Mouse (Mus musculus) T-cell, adult 66 days (primary cell): Measurements from ENCODE around the gene Adal. TPM values are rescaled to one million over a fixed set of nuclear protein-coding genes. Genes with fewer than 3 reads are reported as not detected.

Source experiments
- total RNA-seq, 2 experiments: library from RNA; stranded (reverse); gene quantifications; 3 replicates in 1 of 2; 4 replicates in 1 of 2; pipeline ENCODE4 v1.2.4; 2023

Adal gene
- total RNA-seq = 10 to 100 TPM; 20.4 to 27.6 TPM

DNA sequence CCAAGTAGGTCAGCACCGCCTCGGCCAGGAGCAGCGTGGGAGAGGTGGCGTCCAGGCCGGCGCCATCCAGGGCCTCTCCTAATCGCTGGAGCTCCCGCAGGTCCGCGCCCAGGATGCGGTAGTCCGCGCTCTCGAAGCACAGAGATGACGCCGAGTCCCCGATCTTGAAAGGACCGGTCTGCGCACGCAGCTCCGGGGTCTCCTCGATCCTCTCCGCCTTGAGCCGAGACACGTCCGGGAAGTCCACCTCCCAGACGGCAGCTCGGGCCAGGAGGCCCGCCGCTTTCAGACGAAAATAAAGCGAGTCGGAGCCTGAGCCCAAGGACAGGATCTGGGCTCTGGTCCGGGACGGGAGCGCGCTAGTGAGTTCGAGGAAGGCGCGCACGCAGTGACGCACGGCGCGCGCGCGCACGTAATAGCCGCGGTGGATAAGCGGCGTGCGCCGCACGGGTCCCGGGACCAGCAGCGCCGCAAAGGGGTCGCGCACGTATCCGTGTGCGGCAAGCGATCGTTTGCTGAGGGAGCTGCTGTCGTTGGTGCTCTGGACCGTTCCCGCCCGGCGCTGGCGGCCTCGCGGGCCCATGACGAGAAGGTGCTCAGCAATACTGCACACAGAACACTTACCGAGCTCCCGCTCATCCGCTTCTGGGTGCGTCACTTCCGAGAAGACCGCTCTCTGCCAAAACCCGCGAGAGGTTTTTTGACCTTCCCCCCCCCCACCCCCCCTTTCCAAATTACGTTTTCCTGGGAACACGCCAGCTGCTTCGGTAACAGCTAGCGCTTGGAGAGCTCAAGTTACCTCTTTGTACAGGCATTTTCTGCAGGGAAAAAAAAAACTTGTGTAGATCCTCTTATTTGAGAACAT lies at the start of gene Adal, which contains the start of gene Lcmt2:
Adal (plus strand) TSS at position 411 of the 865 bp plus-strand sequence.
Lcmt2 (minus strand) TSS at position 636 of the 865 bp plus-strand sequence.

DNA sequence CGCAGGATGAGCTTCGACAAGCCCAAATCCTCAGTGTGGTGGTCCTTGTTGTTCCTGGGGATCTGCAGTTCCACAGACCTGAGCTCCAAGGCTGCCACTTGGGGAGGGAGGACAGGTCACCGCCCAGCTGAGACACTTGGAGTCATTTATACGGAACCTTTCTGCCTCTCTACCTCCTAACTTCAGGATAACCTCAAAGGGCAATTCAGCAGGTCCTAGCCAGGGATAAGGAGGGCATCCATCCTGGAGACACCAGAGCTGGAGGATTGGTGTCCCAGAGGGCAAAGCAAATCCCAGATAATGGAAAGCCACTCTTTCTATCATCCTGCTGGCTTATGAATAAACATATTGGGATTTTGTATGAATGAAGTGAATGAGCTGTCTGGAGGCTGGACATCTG lies 30.5 kb upstream of the Adal start, which contains the start of gene Tgm7:
Tgm7 (minus strand) TSS at position 101 of the 400 bp plus-strand sequence.

DNA sequence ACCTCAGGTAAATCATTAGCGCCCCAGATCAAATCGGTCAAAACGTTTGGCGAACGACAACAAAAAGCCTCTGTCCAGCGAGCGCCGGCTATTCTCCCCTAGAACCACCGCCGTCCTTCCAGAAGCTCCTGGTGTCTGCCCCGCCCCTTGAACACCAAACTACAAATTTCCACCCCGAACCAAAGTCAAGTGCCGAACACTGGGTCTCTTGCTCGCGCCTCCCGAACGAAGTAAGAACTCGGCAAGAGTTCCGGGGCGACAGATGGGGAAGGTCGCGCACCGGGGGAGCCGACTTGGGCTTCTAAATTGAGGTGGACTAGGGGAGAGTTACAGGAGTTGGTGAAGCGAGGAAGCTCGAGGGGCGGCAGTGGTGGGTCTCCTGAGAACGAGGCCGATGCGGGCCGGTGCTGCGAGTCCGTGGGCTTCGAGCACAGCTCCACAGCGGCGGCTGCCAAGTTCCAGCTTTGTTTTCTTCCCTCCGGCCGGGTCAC lies 30.3 kb downstream of the Adal start, which contains the start of gene Tubgcp4:
Tubgcp4 (plus strand) TSS at position 174 of the 491 bp plus-strand sequence.

DNA sequence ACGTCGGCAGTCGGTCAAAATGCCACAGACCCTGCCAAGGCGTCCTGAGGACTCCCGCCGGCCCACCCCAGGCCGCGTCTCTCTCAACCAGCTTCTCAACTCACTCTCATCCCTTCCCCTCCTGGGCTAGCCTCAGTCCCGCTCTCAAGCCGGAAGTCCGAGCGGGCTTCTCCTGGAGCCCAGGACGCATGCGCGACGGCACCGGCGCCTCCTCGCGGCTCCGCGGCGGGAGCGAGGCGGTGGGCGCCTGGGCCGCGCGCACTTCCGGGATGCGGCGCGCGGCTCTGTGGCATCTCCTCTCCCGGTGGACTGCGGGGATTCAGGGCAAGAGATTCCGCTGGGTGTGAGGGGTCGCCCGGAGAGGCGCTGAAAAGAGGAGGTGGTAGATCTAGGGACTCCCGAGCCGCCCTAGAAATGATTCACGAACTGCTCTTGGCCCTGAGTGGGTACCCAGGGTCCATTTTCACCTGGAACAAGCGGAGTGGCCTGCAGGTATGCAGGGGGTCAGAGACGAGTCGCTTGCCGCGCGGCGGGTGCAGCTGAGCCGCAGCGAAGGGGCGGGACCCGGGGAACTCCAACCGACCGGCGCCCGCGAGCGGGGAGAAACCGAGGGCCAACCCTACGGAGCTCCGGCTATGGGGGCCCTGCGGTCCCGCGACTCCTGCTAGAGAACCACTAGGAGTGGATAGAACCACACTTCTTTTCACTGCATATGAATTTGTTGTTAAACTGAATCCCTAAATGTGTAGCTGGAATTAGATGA lies 30.9 kb downstream of the Adal start, which contains the start of gene Zscan29:
Zscan29 (minus strand) TSS at position 146 of the 763 bp plus-strand sequence.

Other genes with a start within 250 kb of the Adal start
- 10 to 100 TPM; 71.3 to 77.8 TPM for gene Ubr1, start 169.7 kb upstream of the Adal start, total RNA-seq
- gene Tmem62, start 163.4 kb upstream of the Adal start, total RNA-seq = 10 to 100 TPM; 24.7 to 35.5 TPM
- gene Ccndbp1, start 132.0 kb upstream of the Adal start, total RNA-seq = 10 to 100 TPM; 92.5 to 98.8 TPM
- gene Epb42, start 103.4 kb upstream of the Adal start, total RNA-seq = not detected
- gene Tgm5, start 54.6 kb upstream of the Adal start, total RNA-seq = not detected
- not detected for gene Tgm7, start 30.6 kb upstream of the Adal start, total RNA-seq
- 10 to 100 TPM; 12.3 to 12.6 TPM for gene Lcmt2, start 225 bp downstream of the Adal start, total RNA-seq
- gene Tubgcp4, start 30.2 kb downstream of the Adal start, total RNA-seq = 10 to 100 TPM; 76.9 to 79.4 TPM
- gene Zscan29, start 30.7 kb downstream of the Adal start, total RNA-seq = 10 to 100 TPM; 33.2 to 34.3 TPM
- 10 to 100 TPM; 74.6 to 88.4 TPM for gene Trp53bp1, start 131.0 kb downstream of the Adal start, total RNA-seq
- gene Map1a, start 149.2 kb downstream of the Adal start, total RNA-seq = under 1 TPM; 0.09 to 0.12 TPM
- gene Ppip5k1, start 215.0 kb downstream of the Adal start, total RNA-seq = 10 to 100 TPM; 15.7 to 22.4 TPM
- not detected for gene Ckmt1, start 217.3 kb downstream of the Adal start, total RNA-seq
- gene Strc, start 246.7 kb downstream of the Adal start, total RNA-seq = under 1 TPM; 0.67 to 0.98 TPM